Mouse (Mus musculus): ENCODE data around the gene Mroh2a. TPM values are rescaled to one million over a fixed set of nuclear protein-coding genes. Genes with fewer than 3 reads are reported as not detected.

Gene Mroh2a
- polyA plus RNA-seq, 2 experiments = under 0.01 to 0.38 TPM

DNA sequence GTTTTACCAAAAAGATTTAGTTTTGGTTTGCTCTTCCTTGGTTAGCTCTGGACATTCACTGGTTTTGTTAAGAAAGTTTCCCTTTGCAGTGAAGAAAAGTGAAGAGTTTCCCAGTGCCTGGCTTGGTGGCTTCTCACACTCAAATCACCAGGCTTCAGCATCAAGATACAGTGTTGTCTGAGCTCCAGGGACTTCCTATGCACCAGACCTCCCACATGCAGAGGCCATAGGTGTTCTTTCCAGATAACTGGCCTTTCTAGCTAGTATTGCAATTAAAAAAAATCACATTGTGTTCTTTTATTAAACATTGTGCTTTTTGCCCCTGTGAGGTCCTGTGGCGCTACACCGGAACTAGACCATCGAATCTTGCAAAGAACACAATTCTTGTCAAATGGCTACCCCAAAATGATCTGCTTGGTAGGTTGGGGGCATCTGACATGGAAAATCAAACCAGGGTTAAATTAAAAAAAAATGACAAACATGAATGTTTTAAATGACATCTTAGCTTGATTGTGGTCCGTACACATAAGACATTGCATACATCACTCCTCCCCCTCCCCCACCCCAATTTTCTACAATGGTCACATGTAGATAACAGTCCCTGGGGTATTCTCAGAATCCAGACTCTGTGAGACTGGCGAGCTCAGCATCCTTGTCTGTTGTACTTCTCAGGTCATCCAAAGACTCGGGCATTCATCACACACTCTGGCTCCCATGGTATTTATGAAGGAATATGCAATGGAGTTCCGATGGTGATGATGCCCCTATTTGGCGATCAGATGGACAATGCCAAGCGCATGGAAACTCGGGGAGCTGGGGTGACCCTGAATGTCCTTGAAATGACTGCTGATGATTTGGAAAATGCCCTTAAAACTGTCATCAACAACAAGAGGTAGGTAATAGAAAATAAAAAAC is 11.1 kb upstream of the Mroh2a start:
- H3K36me3 ChIP-seq (replicated peaks; ENCODE audit: control insufficient read depth, insufficient read depth, low read depth) = no peaks in the 10 kb centered on the region
- H3K4me1 ChIP-seq (replicated peaks; ENCODE audit: control insufficient read depth in 2 of 2, insufficient read depth in 2 of 2, low read length in 1 of 2) = no peaks in the 10 kb centered on the region
- DNase-seq (ENCODE audit: low read depth in 3 of 3, low spot score in 3 of 3) (no peak), ATAC-seq (ENCODE audit: insufficient read depth) (no peak)
- H3K27ac ChIP-seq = no peak overlapping the region
- H3K27me3 ChIP-seq (ENCODE audit: control insufficient read depth, insufficient read depth, low read length) = no peaks in the 10 kb centered on the region
- H3K4me2 ChIP-seq (ENCODE audit: low read depth) = no peak overlapping the region
- 54% methylated on average over 10 of the region's 10 CpGs for WGBS (ENCODE audit: insufficient replicate concordance)
- peaks cover 26% of the 10 kb centered on the region for H3K9me3 ChIP-seq (ENCODE audit: control insufficient read depth, low read length)
- H3K9ac ChIP-seq (replicated peaks) = no peak overlapping the region
- no peak overlapping the region for H3K4me3 ChIP-seq (ENCODE audit: insufficient read depth in 1 of 2, low read depth in 2 of 2, low read length in 2 of 2)
- no peak for TF ChIP-seq EP300 (IDR thresholded peaks at IDR 0.05; ENCODE audit: low read depth)
- no peak for TF ChIP-seq CTCF (IDR thresholded peaks at IDR 0.05; ENCODE audit: low read depth)

DNA sequence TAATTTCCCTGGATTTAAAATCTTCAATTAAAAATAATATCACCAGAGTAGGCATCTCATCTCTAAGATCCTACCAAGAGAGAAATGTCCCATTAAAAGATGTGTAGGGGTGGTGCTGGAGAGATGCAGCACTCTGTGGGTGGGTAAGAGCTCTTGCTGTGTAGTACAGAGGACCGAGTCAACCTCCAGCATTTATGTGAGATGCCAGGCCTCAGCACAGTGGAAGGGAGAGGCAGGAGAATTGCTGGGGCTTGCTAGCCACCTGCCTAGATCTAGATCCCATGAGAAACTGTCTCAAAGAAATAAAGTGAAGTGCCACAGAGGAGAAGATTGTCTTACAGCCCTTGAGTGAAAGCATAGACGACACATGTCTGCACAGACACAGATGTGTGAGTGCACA is 10.2 kb upstream of the Mroh2a start:
- no peak for ATAC-seq (ENCODE audit: insufficient read depth)
- Histone ChIP-seq H3K4me3 (ENCODE audit: insufficient read depth in 1 of 2, low read depth in 2 of 2, low read length in 2 of 2) (no peak overlapping the region), H3K27ac (no peak overlapping the region), H3K36me3 (replicated peaks; ENCODE audit: control insufficient read depth, insufficient read depth, low read depth) (no peaks in the 10 kb centered on the region), H3K4me1 (replicated peaks; ENCODE audit: control insufficient read depth in 2 of 2, insufficient read depth in 2 of 2, low read length in 1 of 2) (no peaks in the 10 kb centered on the region), H3K4me2 (ENCODE audit: low read depth) (no peak overlapping the region), H3K9ac (replicated peaks) (no peak overlapping the region), H3K9me3 (ENCODE audit: control insufficient read depth, low read length) (peaks cover 25% of the 10 kb centered on the region), H3K27me3 (ENCODE audit: control insufficient read depth, insufficient read depth, low read length) (no peaks in the 10 kb centered on the region)
- no peak for TF ChIP-seq CTCF (IDR thresholded peaks at IDR 0.05; ENCODE audit: low read depth)
- TF ChIP-seq EP300 (IDR thresholded peaks at IDR 0.05; ENCODE audit: low read depth) = no peak
- 44% methylated on average over 2 of the region's 2 CpGs for WGBS (ENCODE audit: insufficient replicate concordance)
- no peak for DNase-seq (ENCODE audit: low read depth in 3 of 3, low spot score in 3 of 3)

DNA sequence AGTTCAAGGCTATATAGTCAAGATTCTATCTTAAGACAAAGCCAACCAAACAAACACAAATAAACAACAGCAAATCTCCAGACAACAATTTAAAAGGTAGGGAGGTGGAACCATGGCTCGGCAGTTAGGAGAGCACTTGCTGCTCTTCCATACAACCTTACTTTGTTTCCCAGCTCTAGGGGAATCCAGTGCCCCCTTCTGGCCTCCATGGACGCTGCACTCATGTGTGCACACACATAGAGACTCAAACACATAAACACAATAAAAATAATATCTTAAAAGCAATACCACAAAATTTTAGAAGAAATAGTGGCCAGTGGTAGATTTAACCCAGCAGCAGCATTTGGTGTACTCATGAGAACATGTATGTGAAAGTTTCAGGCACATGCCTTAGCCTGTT is 9.6 kb upstream of the Mroh2a start:
- TF ChIP-seq EP300 (IDR thresholded peaks at IDR 0.05; ENCODE audit: low read depth) = no peak
- no peak for TF ChIP-seq CTCF (IDR thresholded peaks at IDR 0.05; ENCODE audit: low read depth)
- Histone ChIP-seq H3K9me3 (ENCODE audit: control insufficient read depth, low read length) (peaks cover 21% of the 10 kb centered on the region), H3K9ac (replicated peaks) (no peak overlapping the region), H3K4me1 (replicated peaks; ENCODE audit: control insufficient read depth in 2 of 2, insufficient read depth in 2 of 2, low read length in 1 of 2) (no peaks in the 10 kb centered on the region), H3K4me3 (ENCODE audit: insufficient read depth in 1 of 2, low read depth in 2 of 2, low read length in 2 of 2) (no peak overlapping the region), H3K36me3 (replicated peaks; ENCODE audit: control insufficient read depth, insufficient read depth, low read depth) (no peaks in the 10 kb centered on the region), H3K27ac (no peak overlapping the region), H3K27me3 (ENCODE audit: control insufficient read depth, insufficient read depth, low read length) (no peaks in the 10 kb centered on the region), H3K4me2 (ENCODE audit: low read depth) (no peak overlapping the region)
- ATAC-seq (ENCODE audit: insufficient read depth) (no peak), DNase-seq (ENCODE audit: low read depth in 3 of 3, low spot score in 3 of 3) (no peak)
- WGBS (ENCODE audit: insufficient replicate concordance) = 37% methylated on average over 2 of the region's 2 CpGs

DNA sequence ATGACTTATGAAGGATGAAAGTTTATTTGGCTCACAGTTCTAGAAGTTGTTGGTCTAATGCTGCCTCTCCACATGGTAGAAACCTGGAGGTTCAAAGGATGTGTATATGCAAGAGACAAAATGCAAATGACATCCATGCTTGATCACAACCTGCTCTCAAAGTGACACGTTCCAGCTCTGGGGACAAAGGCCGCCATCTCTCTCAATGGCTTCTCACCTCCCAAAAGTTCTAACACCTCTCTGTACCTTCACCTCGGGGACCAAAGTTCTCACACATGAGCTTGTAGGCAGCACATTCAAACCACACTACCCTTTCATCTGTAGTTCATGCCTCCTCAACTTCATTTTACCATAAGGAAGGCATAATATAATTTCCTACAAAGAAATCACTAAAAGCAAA is 9.2 kb upstream of the Mroh2a start:
- DNase-seq (ENCODE audit: low read depth in 3 of 3, low spot score in 3 of 3) (no peak), ATAC-seq (ENCODE audit: insufficient read depth) (no peak)
- Histone ChIP-seq H3K4me1 (replicated peaks; ENCODE audit: control insufficient read depth in 2 of 2, insufficient read depth in 2 of 2, low read length in 1 of 2) (no peaks in the 10 kb centered on the region), H3K36me3 (replicated peaks; ENCODE audit: control insufficient read depth, insufficient read depth, low read depth) (no peaks in the 10 kb centered on the region), H3K27me3 (ENCODE audit: control insufficient read depth, insufficient read depth, low read length) (no peaks in the 10 kb centered on the region), H3K4me2 (ENCODE audit: low read depth) (no peak overlapping the region), H3K9me3 (ENCODE audit: control insufficient read depth, low read length) (peaks cover 21% of the 10 kb centered on the region), H3K27ac (no peak overlapping the region), H3K9ac (replicated peaks) (no peak overlapping the region), H3K4me3 (ENCODE audit: insufficient read depth in 1 of 2, low read depth in 2 of 2, low read length in 2 of 2) (no peak overlapping the region)
- no peak for TF ChIP-seq EP300 (IDR thresholded peaks at IDR 0.05; ENCODE audit: low read depth)
- TF ChIP-seq CTCF (IDR thresholded peaks at IDR 0.05; ENCODE audit: low read depth) = no peak
- 27% methylated on average over 3 of the region's 3 CpGs for WGBS (ENCODE audit: insufficient replicate concordance)

DNA sequence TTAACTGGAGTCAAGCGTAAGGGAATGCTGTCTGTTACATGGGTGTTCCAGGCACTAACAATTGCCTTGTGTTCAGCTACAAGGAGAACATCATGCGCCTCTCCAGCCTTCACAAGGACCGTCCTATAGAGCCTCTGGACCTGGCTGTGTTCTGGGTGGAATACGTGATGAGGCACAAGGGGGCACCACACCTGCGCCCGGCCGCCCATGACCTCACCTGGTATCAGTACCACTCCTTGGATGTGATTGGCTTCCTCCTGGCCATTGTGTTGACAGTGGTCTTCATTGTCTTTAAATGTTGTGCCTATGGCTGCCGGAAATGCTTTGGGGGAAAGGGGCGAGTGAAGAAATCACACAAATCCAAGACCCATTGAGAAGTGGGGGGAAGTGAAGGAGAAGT is 8.7 kb upstream of the Mroh2a start:
- no peak for DNase-seq (ENCODE audit: low read depth in 3 of 3, low spot score in 3 of 3)

More for the DNA sequence above, 8.7 kb upstream of the Mroh2a start:
- TF ChIP-seq CTCF (IDR thresholded peaks at IDR 0.05; ENCODE audit: low read depth) (no peak), EP300 (IDR thresholded peaks at IDR 0.05; ENCODE audit: low read depth) (no peak)
- Histone ChIP-seq H3K4me3 (ENCODE audit: insufficient read depth in 1 of 2, low read depth in 2 of 2, low read length in 2 of 2) (no peak overlapping the region), H3K27ac (no peak overlapping the region), H3K4me1 (replicated peaks; ENCODE audit: control insufficient read depth in 2 of 2, insufficient read depth in 2 of 2, low read length in 1 of 2) (no peaks in the 10 kb centered on the region), H3K27me3 (ENCODE audit: control insufficient read depth, insufficient read depth, low read length) (no peaks in the 10 kb centered on the region), H3K4me2 (ENCODE audit: low read depth) (no peak overlapping the region), H3K9me3 (ENCODE audit: control insufficient read depth, low read length) (peaks cover 17% of the 10 kb centered on the region), H3K9ac (replicated peaks) (no peak overlapping the region), H3K36me3 (replicated peaks; ENCODE audit: control insufficient read depth, insufficient read depth, low read depth) (no peaks in the 10 kb centered on the region)
- no peak for ATAC-seq (ENCODE audit: insufficient read depth)
- WGBS (ENCODE audit: insufficient replicate concordance) = 51% methylated on average over 9 of the region's 9 CpGs
